Mouse (Mus musculus) gastrocnemius, adult 18-20 months (tissue): ENCODE measurements around the gene Syvn1. TPM values are rescaled to one million over a fixed set of nuclear protein-coding genes. Genes with fewer than 3 reads are reported as not detected.
"Not testable (repeated sequence)": the region's sequence is repeated elsewhere in the genome, so short reads cannot be mapped to it uniquely, and the experiment has no call there.

Experiments
- DNase-seq: peaks from one replicate; pipeline ENCODE4 v3.0.0; 2021; ENCODE audit warnings: low spot score
- total RNA-seq, 2 experiments: library from RNA; stranded (reverse); gene quantifications; 2 replicates each; pipeline ENCODE4 v1.2.3; 2021

The Syvn1 gene
- total RNA-seq, 2 experiments from 2014 or later = 18.4 to 20.5 TPM

DNA sequence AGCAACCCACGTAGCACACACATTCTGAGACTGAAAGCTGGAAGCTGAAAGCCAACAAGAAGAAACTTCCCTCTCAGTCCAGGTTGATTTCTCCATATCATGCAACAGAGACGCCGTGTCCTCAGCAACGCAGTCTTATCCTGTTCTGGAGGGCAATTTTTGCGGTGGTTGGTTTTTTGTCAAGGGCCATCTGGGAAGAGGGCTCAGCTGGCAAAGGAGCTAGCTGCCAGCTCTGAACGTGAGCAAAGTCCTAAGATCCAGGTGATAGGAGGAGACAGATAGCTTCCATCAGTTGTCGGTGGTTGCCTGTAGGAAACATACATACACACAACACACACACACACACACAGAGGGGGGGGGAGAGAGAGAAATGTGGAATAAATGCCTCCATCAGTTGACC, 8.1 kb upstream of the Syvn1 start:
- no peak for DNase-seq

DNA sequence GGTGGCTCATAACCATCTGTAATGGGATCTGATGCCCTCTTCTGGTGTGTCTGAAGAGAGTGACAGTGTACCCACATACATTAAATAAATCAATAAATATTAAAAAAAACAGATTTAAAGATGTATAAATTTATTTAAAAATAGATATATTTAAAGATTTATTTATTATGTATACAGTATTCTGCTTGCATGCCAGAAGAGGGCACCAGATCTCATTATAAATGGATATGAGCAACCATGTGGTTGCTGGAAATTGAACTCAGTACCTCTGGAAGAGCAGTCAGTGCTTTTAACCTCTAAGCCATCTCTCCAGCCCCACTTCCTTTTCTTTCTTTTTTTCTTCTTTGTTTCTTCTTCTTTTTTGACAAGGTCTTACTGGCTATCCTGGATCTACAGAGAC, 6.4 kb upstream of the Syvn1 start:
- DNase-seq = no peak

DNA sequence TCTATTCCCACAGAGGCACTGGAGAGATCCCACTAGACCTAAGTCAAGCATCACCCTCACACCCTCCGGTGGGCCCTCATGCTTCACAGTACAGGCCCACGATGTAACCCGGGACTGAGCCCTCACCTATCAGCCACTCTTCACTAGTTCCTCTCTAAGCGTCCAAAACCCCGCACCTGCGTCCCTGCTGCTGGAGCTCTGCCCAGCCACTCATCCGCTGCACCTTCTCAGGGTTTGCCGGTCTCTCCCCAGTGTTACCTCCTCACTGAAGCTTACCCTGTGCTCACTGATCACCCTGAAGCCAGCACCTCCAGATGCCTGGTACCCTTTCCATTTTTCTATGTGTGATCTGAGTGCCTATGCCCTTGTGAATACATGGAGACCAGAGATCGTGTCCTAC, 4.1 kb upstream of the Syvn1 start:
- DNase-seq = no peak

DNA sequence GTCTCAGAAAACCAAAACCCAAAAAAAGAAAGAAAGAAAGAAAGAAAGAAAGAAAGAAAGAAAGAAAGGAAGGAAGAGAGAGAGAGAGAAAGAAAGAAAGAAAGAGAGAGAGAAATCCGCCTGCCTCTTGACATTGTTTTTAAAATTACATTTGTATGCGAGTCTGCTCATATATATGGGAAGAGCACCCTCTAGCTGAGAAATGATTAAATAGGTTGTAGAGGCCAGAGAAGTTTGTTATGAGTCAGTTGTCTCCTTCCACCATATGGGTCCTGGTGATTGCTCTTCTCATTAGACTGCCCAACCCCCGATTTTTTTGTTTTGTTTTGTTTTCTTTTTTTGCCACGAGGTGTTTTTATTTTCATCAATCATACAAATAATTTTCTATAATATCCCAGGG, 2.3 kb upstream of the Syvn1 start:
- not testable (repeated sequence) for DNase-seq

DNA sequence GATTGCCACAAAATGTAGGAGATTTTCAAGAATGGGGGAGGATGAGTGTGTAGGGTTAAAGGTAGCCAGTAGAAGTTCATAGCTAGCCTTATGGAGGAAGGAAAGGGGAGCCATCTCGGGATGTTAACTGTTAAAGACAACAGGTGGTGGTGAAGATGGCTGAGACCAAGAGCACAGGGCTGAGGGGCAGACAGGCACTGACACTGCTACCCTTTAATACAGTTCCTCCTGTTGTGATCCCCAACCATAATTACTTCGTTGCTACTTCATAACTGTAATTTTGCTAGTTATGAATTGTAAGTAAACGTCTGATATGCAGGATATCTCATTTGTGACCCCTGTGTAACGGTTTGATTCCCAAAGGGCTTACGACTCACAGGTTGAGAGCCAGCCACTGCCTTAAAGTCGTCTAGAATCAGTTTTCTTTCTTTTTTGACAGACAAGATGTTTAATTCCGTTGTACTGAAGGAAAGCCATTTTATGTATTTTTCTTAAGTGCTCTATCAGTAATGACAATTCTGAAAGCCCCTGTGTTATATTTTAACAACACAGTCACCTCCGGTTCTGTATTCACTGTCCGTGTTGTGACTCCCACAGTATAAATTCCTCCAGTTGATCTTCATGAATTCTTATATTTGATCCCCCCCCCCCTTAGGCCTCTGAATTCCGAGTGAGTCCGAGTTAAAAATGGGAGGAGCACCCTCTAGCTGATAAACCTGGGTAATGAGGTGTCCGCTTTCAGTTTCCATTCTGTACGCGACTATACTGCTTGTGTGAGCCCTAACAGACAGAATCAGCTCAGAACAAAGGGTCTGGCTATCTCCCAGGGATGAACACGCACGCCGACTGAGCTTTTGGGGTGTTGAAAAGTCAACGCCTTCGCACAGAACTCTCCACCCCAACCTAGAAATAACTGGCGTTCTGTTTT, 746 bp upstream of the Syvn1 start:
- DNase-seq = no peak

DNA sequence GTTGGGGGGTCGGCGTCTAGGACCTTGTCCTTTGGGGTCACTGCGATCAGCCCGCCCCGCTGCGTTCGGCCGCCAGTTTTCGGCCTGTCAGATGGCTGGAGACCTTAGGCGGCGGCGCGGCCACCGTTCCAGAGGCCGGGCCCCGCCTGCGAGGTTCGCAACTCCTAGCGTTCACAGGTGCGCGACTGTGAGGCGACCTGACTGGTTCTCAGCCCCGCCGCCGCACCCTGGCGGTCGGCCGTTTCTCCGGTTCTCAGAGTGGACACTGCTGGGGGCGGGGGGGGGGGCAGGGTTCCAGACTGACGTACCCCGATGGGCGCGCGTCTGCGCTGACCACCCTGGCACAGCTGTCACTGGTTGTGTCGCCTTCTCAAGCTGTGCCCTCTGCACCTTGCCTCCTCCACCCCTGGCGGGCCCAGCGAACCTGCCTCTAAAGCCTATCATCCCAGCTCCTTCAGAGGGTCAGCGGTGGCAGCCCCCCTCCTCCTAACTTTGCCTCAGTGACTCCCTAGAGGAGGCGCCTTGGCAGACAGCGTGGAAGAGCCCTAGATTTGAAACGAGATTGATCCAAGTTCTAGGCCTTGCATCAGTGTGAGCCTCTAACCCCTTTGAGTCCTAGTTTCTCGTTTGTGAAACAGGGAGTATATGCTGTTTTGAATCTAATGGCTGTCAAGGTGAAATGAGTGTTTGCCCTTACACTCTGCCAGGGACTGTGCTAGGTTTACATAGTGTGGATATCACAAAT, 950 bp downstream of the Syvn1 start:
- DNase-seq = peak; percentile 5

DNA sequence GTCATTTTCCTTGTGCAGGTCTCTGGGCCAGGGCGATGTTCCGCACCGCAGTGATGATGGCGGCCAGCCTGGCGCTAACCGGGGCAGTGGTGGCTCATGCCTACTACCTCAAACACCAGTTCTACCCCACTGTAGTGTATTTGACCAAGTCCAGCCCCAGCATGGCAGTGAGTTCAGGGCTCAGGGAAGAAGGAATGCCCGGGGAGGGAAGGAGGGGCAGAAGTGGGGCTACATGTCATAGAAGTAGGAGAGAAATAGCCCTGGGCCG, 1.5 kb downstream of the Syvn1 start:
- DNase-seq = no peak

DNA sequence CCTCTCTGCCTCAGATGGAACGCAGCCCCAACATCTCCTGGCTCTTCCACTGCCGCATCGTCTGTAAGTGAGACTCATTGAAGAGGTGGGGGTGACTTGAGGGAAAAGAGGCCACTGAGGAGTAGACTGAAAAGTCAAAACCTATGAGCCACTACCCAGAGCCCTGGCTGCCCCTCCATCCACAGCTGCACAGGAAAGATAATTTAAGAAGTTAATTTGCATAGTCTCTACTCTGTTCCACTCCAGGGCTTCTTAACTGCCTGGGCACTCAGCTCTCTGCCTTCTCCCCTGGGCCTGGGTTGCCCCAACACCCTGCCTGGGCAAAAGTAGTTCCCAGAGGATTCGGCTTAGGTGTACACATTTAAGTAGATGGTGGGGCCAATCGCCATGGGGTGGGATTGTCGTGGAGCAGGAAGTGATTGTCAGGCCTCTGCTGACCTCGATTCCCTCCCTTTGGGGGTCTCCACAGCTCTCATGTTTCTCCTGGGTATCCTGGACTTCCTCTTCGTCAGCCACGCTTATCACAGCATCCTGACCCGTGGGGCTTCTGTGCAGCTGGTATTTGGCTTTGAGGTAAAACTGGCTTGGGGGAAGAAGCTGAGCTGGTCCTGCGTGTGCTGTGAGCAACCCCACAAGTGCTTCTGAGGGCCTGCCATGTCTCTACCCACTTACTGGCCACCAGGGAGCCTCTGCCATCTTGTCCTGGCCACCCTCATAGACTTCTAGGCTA, 2.5 kb downstream of the Syvn1 start:
- DNase-seq = no peak

DNA sequence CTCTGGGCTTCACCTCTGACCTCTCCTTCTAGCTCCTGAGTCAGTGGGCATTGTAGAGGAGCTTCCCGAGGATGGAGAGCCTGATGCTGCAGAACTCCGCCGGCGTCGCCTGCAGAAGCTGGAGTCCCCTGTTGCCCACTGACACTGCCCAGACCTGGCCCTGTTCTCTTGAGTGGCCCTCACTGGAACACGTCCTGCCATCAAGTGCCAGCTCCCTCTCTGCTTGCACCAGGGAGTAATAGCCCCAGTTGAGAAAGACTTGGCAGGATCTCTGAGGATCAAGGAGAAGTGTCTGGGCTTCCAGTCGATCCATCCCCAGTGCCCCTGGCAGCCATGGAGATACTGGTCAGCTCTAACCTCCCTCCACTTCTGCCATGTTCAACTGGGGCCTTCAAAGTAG, 6.1 kb downstream of the Syvn1 start:
- DNase-seq = no peak

DNA sequence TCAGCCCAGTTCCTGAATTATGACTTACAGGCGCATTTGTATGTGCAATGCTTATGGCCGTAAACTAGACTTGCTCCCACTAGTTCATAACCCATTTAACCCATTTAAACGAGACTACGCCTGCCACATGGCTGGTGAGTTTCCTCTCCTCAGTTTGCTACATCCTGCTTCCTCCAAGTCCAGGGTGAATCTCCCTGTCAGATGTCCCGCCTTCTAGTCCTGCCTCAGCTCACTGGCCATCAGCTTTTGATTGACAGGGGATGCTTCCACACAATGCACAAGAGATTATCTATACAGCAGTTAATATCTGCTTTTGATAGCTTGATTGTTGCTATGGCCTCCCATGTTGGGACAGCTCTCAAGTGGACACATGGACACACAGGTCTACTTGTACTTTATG, 7.9 kb downstream of the Syvn1 start:
- no peak for DNase-seq

DNA sequence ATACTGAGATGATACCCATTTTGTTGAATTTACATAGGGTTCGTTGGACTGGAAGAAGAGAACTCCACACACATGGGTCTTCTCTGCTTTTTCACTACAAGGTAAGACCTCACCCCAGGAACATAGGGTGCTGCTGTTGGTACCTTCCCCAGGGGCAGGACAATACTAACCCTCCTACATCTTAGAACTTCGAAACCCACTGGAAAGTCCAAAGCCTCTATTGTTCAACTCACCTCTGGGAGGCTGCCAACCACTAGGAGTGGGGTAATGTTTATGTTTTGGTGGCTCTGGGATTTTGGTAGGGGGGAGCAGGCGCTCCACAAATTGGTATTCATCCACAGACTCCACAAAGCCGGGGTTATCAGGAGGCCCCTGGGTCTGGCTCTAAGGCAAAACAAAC, 10.3 kb downstream of the Syvn1 start:
- no peak for DNase-seq

DNA sequence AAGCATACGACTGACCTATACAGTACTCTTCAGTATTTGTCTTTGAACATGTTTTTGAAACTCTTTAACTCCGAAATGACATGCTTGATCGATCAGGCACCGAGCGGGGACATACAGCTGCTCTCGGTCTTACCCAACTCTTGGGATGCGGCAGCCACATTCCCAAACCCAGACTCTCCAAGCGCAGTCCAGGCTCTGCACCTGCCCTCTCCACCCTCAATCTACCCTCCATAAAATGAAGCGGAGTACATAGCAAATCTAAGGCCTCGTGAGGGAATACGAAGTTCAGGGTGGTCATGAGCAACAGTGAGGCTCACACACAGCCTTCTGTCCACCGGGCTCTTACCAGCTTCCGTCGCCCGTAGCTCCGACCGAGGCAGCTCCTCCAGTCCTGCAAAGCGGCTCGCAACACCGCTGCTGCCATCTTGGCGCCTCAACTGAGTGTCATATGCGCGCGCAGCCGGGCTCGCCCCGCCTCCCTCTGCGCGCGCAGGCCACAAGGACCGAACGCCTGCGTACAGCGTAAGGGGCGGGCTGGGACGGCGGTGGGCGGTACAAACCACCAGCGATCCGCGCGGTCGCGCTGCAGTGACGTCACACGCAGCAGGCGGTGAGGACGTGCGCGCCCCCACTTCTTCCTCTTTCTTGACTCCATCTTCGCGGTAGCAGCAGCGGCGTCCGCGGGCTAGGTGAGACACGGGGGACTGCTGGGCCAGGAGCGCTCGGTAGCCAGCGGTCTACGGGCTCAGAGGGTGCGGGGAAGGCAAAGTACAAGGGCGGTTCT, 11.1 kb downstream of the Syvn1 start, which contains the start of the genes Mrpl49 and Fau:
Mrpl49 (minus strand) TSS at position 473 of the 784 bp plus-strand sequence.
Fau (plus strand) TSS at position 532 of the 784 bp plus-strand sequence.
- DNase-seq = peak; percentile 98

DNA sequence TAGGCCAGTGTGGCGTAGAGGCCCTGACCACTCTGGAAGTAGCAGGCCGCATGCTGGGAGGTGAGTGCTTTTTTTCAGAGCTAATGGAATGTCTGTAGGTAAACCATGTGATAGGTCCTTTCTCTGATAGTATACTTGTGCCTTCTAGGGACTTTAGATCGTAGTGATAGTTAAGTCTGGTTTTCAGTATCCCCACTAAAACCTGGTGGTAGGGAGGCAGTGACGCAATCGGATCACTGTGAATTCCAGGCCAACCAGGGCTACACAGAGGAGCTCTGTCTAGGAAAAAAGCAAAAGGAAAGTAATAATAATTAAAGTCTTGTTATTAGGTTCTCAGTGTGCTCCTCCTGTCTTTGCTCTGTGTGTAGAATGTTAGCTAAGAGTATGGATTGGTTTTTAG, 12.1 kb downstream of the Syvn1 start:
- DNase-seq = no peak

DNA sequence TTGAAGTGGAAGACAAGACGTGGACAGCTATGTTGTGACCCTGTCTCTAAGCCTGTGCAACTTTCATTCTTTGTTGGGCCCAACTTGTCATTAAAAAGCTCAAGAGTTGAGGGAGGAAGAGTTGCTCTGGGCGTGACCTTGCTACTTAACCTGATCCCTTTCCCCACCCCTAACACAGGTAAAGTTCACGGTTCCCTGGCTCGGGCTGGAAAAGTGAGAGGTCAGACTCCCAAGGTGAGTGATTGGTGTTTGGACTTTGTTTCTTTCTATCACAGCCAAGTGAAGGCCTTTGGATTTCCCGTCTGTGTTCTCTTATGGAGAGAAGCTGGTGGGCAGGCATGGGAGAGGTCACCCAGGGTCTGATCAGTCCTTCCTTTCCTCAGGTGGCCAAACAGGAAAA, 12.6 kb downstream of the Syvn1 start:
- DNase-seq = no peak

DNA sequence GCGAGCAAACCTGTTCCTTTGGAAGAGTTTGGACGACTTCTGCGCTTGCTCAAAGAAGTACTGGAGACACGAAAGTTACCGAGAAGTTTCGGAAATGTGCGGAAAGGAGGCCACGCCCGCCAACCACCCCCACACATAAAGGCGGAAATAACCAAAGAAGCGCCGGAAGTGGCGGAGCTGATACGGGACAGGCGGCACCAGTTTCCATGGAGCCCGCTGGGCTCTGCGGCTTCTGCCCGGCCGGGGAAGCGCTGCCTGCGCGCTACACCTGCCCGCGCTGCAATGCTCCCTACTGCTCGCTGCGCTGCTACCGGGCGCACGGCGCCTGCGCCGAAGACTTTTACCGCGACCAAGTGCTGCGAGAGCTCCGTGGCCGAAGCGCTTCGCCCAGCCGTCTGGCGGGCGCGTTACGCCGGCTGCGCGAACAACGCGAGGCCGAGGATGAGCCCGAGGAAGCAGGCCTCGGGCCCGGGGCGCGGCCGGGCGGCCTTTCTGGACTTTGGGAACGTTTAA, 14.7 kb downstream of the Syvn1 start, which contains the start of gene Znhit2:
Znhit2 (plus strand) TSS at position 172 of the 513 bp plus-strand sequence.
- DNase-seq = peak; percentile 96

DNA sequence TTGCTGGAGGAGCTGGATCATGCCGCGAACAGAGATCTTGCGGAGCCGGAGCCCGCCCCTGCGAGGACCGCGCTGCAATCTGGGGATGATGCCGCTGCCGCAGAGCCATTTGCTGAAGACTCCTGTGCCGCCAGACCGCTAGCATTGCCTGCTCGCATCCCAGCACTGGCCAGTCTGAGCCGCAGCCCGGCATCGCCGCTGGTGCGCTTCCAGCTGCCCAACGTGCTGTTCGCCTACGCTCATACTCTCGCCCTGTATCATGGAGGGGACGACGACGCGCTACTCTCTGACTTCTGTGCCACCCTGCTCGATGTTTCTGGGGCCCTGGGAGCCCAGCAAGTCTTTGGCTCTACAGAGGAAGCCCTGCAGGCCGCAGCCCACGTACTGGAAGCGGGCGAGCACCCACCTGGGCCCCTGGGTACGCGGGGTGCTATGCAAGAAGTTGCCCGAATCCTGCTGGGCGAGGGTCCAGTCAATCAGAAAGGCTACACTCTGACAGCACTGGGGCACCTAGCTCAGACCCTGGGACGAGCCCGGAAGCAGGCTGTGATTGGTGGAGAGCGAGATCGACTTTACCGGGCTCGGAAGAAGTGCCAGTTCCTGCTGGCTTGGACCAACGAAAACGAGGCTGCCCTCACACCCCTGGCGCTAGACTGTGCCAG, 15.4 kb downstream of the Syvn1 start:
- no peak for DNase-seq

DNA sequence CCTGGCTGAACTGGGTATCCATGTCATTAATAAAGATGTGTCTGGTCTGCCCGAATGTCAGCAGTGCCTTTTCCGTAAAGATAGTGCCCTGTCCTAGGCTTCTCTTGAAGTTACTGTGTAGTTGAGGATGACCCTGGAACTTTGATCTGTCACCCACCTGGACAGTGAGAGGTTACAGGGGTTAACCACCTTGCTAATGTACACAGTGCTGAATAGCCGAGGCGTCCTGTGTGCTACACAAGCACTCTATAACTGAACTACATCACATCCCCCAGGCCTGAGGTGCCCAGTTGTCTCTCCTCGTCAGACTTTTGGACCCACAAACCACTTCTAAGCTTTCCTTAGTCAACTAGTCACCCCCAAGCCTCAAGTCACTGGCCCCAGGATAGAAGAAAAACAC, 16.0 kb downstream of the Syvn1 start:
- DNase-seq = no peak

DNA sequence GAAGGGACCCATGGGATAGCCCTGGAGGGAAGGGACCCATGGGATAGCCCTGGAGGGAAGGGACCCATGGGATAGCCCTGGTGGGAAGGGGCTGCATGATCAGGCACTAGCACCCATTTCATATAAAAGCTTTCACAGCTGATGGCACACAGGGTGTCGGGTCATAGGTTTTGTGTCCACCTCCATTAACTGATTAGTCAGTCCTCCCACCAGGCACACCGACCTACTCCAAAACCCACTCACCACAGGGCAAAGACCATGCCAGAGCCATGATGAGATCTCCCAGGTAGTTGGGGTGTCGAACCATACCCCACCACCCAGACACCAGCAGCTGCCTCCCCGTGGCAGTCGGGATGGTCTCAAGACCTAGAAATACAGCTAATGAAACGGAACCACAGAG, 16.7 kb downstream of the Syvn1 start:
- no peak for DNase-seq

DNA sequence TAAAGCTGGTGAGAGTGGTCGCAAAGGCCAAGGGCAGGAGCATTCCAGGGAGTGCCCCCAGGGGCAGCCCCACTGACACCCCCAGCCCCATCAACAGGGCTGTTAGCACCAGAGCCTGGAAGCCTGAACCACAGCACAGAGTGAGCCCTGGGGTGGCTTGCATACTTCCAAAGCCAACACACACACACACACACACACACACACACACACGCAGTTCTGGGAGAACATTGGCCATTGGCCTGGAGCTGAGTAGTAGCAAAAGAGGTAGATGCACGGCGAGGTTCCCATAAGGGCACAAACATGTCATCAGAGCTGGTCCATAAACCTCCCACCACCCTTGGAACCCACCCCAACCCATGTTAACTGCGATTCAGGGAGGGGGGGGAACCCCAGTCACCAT, 20.2 kb downstream of the Syvn1 start:
- no peak for DNase-seq

DNA sequence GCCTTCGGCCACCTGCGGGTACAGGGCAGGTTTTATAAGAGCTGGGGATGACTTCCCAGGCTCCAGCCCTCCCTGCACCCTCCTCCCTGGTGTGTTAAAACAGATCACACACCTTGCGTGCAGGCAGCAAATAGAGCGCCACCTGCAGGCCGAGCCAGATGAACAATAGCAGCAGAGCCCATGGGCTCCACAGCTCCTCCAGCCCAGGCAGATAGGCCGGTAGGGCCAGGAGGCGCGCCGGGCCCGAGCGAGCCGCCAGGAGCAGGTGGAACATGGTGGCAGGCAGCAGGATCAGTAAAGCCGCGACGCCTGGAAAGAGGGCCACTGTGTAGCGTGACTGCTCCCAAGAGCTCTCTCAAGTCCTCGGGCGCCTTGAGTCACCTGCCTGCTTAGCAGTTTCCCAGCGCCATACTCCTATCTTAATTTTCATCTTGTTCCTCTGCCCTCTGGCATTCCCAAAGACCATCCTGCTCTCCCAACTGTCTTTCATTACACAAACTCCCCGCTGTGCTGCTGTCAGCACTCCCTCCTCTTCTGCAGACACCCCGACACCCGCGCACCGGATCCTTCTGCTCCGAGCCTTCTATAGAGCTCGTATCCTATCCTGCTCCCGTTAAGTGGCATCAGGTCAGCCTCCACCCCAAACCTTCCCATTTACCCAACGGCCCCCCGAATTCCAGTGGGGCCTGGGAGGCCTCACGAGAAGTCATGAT, 20.8 kb downstream of the Syvn1 start:
- peak; percentile 67 for DNase-seq
